Mouse (Mus musculus) brain, adult 2 months (tissue): ENCODE measurements at regions not wholly inside any gene's neighbourhood (a gene's known extent, or its start where the extent isn't known, plus 50 kb on each side); places are given as distances from the start of the nearest gene placed in this dataset.
A peak's percentile ranks its signal among the peaks of the same experiment; 100 is the strongest.
"Not testable (repeated sequence)": the region's sequence is repeated elsewhere in the genome, so short reads cannot be mapped to it uniquely, and the experiment has no call there.

Experiments used
- DNase-seq: peaks from one replicate; pipeline ENCODE4 v3.0.0; 2011; ENCODE audit warnings: low read depth, low spot score

- not testable (repeated sequence) for DNase-seq
These were observed 236.9 kb upstream of the Tmem196 start for GRCm38 (mm10) chr12:119708715-119709114.

- DNase-seq, result no peak
These were observed 214.8 kb upstream of the Tmem196 start for GRCm38 (mm10) chr12:119730789-119731188.

GRCm38 (mm10) chr12:119762580-119762979, 183.0 kb upstream of the Tmem196 start:
- DNase-seq, result peak; percentile 1

- DNase-seq, result peak; percentile 2
These were observed 182.2 kb upstream of the Tmem196 start for GRCm38 (mm10) chr12:119763292-119763976.

- DNase-seq, result no peak
These were observed 168.1 kb upstream of the Tmem196 start for GRCm38 (mm10) chr12:119777559-119777958.

- DNase-seq, result no peak
These were observed 137.9 kb upstream of the Tmem196 start for GRCm38 (mm10) chr12:119807692-119808091.

- DNase-seq, result no peak
These were observed 129.4 kb upstream of the Tmem196 start for GRCm38 (mm10) chr12:119816225-119816624.

GRCm38 (mm10) chr12:119839119-119839518, 106.5 kb upstream of the Tmem196 start:
- DNase-seq, result peak; percentile 20

GRCm38 (mm10) chr12:119881744-119882143, 63.9 kb upstream of the Tmem196 start:
- peak; percentile 2 for DNase-seq

- DNase-seq, result peak; percentile 2
These were observed 55.6 kb upstream of the Tmem196 start for GRCm38 (mm10) chr12:119890030-119890429.
